Mouse (Mus musculus) forebrain, embryonic 15.5 days (tissue): ENCODE results near the gene Grid1. TPM values are rescaled to one million over a fixed set of nuclear protein-coding genes. Genes with fewer than 3 reads are reported as not detected.

Experiments
- ATAC-seq: fragments of 200-750 bp; cut with Nextera tagmentation; replicated peaks from 2 replicates; pipeline ENCODE4 v1.8.0; 2017; ENCODE audit warnings: mild to moderate bottlenecking, moderate TSS enrichment, moderate library complexity
- H3K27ac ChIP-seq: fragments of 300-500 bp; sonication (generic); replicated peaks from 2 replicates; pipeline ENCODE4 v1.5.1; 2015; ENCODE audit warnings: mild to moderate bottlenecking, inconsistent platforms
- H3K27me3 ChIP-seq: fragments of 300-500 bp; sonication (generic); 2 replicates; pipeline ENCODE4 v1.6.1; 2015; ENCODE audit warnings: inconsistent platforms
- H3K36me3 ChIP-seq: fragments of 300-500 bp; sonication (generic); 2 replicates; pipeline ENCODE4 v1.6.1; 2015; ENCODE audit warnings: mild to moderate bottlenecking, inconsistent platforms
- H3K4me1 ChIP-seq: fragments of 300-500 bp; sonication (generic); 2 replicates; pipeline ENCODE4 v1.6.1; 2015; ENCODE audit warnings: inconsistent platforms
- H3K4me2 ChIP-seq: fragments of 300-500 bp; sonication (generic); replicated peaks from 2 replicates; pipeline ENCODE4 v1.6.1; 2015; ENCODE audit warnings: mild to moderate bottlenecking, inconsistent platforms
- H3K4me3 ChIP-seq: fragments of 300-500 bp; sonication (generic); 2 replicates; pipeline ENCODE4 v1.5.1; 2015; ENCODE audit warnings: mild to moderate bottlenecking, inconsistent platforms
- H3K9ac ChIP-seq: fragments of 300-500 bp; sonication (generic); replicated peaks from 2 replicates; pipeline ENCODE4 v1.6.1; 2015; ENCODE audit warnings: mild to moderate bottlenecking, inconsistent platforms
- H3K9me3 ChIP-seq: fragments of 300-500 bp; sonication (generic); 2 replicates; pipeline ENCODE4 v1.6.1; 2016; ENCODE audit warnings: inconsistent platforms
- WGBS: fragments of 180-500 bp; shearing (Covaris S2); methylation state at CpG from one replicate; pipeline ENCODE4 v1.1.7; 2015; ENCODE audit warnings: mixed read lengths; 5-methylcytosine and 5-hydroxymethylcytosine counted together
- polyA plus RNA-seq: library from polyadenylated mRNA; unstranded; fragments of >200 nt; fragmentation: Nextera tagmentation; extraction: Ambion mirVana; gene quantifications from 2 replicates; pipeline ENCODE4 v1.2.1, GENCODE M21; 2015

Grid1 gene
- polyA plus RNA-seq, 1 experiment from 2014 or later = 4.1 TPM

DNA sequence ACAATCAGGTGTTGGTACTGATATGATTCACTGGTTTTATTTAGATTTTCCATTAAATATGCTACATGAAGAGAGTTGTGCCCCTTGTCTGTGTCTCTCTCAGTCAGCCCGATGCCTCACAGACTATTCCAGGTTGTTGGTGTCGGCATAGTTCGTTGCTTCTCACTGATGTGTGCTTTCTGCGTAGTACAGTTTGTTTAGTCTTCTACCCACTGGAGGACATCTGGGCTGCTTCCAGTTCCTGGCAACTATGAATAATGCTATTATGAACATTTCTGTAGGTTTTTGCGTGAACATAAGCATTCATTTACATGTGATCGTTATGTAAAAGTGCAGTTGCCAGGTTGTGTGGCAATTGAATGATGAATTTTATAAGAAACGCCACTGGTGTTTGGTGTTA lies 633.8 kb downstream of the Grid1 start:
- H3K9me3 ChIP-seq = no peaks in the 10 kb centered on the region
- no peak for ATAC-seq
- H3K4me2 ChIP-seq = no peak overlapping the region
- H3K27ac ChIP-seq = no peak overlapping the region
- H3K9ac ChIP-seq = no peak overlapping the region
- no peaks in the 10 kb centered on the region for H3K36me3 ChIP-seq
- no peak overlapping the region for H3K4me3 ChIP-seq
- WGBS = 64% methylated on average over 7 of the region's 7 CpGs
- H3K4me1 ChIP-seq = no peaks in the 10 kb centered on the region
- no peaks in the 10 kb centered on the region for H3K27me3 ChIP-seq

- Histone ChIP-seq H3K27ac (no peak overlapping the region), H3K4me3 (no peak overlapping the region), H3K4me1 (no peaks in the 10 kb centered on the region), H3K36me3 (no peaks in the 10 kb centered on the region), H3K9me3 (no peaks in the 10 kb centered on the region), H3K27me3 (no peaks in the 10 kb centered on the region), H3K4me2 (no peak overlapping the region), H3K9ac (no peak overlapping the region)
- 65% methylated on average over 6 of the region's 6 CpGs for WGBS
- ATAC-seq = no peak
Measured at GRCm38 (mm10) chr14:35468254-35468653, 648.3 kb downstream of the Grid1 start.

GRCm38 (mm10) chr14:35486017-35486416 lies 666.1 kb downstream of the Grid1 start:
- no peak for ATAC-seq
- Histone ChIP-seq H3K9ac (no peak overlapping the region), H3K27me3 (no peaks in the 10 kb centered on the region), H3K27ac (no peak overlapping the region), H3K4me1 (no peaks in the 10 kb centered on the region), H3K9me3 (no peaks in the 10 kb centered on the region), H3K4me3 (no peak overlapping the region), H3K4me2 (no peak overlapping the region), H3K36me3 (no peaks in the 10 kb centered on the region)
- WGBS = 86% methylated on average over 2 of the region's 2 CpGs

- 53% methylated on average over 5 of the region's 5 CpGs for WGBS
Measured at GRCm38 (mm10) chr14:35502324-35502723, 682.4 kb downstream of the Grid1 start.

GRCm38 (mm10) chr14:35519402-35519801 lies 699.5 kb downstream of the Grid1 start:
- no peaks in the 10 kb centered on the region for H3K9me3 ChIP-seq
- H3K27ac ChIP-seq = no peak overlapping the region
- no peaks in the 10 kb centered on the region for H3K36me3 ChIP-seq
- H3K27me3 ChIP-seq = no peaks in the 10 kb centered on the region
- no peak overlapping the region for H3K4me3 ChIP-seq
- no peak for ATAC-seq
- H3K4me2 ChIP-seq = no peak overlapping the region
- no peak overlapping the region for H3K9ac ChIP-seq
- H3K4me1 ChIP-seq = no peaks in the 10 kb centered on the region

More at GRCm38 (mm10) chr14:35502324-35502723, 682.4 kb downstream of the Grid1 start:
- H3K4me2 ChIP-seq = no peak overlapping the region
- H3K4me1 ChIP-seq = no peaks in the 10 kb centered on the region
- no peak overlapping the region for H3K27ac ChIP-seq
- H3K4me3 ChIP-seq = no peak overlapping the region
- no peaks in the 10 kb centered on the region for H3K27me3 ChIP-seq
- H3K36me3 ChIP-seq = no peaks in the 10 kb centered on the region
- no peaks in the 10 kb centered on the region for H3K9me3 ChIP-seq
- ATAC-seq = no peak
- no peak overlapping the region for H3K9ac ChIP-seq

DNA sequence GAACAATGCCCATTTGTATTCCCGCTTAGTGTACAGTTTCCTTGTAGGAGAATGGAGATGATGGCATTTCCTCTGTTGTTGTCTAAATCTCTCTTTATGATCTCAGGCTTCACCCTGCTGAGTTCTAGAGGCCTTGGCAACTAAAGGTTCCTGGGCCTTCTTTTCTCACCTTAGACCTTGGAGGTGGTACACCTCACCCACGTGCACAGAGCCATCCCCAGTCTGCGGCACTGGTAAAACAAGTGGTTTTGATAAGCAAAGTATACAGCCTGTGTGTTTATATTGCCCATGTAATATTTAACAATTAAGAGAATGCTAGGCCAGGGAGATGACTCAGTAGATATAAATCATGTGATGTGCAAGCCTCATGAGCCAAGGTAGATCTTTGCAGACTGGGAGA lies 718.9 kb downstream of the Grid1 start:
- 81% methylated on average over 3 of the region's 3 CpGs for WGBS
- Histone ChIP-seq H3K36me3 (no peaks in the 10 kb centered on the region), H3K9ac (no peak overlapping the region), H3K27ac (no peak overlapping the region), H3K4me2 (no peak overlapping the region), H3K27me3 (no peaks in the 10 kb centered on the region), H3K9me3 (no peaks in the 10 kb centered on the region), H3K4me3 (no peak overlapping the region), H3K4me1 (no peaks in the 10 kb centered on the region)
- no peak for ATAC-seq

DNA sequence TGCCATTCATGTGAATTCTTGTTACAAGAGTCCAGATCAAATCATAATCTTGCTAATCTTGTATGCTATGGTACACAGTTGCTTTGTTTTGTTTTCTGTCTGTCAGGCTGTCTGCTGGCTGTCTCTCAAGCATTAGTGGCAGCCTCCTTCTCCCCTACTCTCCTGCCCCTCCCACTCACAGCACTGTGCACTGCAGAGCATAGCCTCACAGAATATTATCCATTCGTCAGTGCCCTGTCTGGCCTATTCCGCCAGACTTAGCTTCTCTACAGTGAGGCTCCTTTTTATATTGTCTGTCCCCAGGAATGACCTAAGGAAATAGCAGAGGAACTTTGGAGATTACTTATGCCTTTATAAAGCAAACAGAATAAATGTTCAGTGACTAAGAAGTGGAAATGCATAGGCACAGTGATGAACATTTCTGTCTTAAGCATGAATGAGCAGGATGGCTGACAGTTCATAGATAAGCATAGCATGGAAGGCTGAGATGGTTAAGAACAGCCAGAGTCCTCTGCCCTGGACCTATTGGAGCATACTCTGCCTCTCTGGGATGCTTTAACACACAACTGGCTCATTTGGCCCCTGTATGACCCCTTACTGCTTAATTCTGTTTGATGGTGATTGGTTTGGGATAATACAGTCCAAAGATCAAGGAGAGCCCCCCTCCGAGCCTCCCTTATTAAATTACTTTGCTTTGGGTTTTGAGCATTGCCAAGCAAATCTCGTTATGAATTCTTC lies 721.5 kb downstream of the Grid1 start:
- Histone ChIP-seq H3K4me3 (no peak overlapping the region), H3K9ac (no peak overlapping the region), H3K9me3 (no peaks in the 10 kb centered on the region), H3K27ac (no peak overlapping the region), H3K4me2 (no peak overlapping the region), H3K36me3 (no peaks in the 10 kb centered on the region), H3K4me1 (no peaks in the 10 kb centered on the region), H3K27me3 (no peaks in the 10 kb centered on the region)
- WGBS = 22% methylated on average over 4 of the region's 4 CpGs
- ATAC-seq = no peak

DNA sequence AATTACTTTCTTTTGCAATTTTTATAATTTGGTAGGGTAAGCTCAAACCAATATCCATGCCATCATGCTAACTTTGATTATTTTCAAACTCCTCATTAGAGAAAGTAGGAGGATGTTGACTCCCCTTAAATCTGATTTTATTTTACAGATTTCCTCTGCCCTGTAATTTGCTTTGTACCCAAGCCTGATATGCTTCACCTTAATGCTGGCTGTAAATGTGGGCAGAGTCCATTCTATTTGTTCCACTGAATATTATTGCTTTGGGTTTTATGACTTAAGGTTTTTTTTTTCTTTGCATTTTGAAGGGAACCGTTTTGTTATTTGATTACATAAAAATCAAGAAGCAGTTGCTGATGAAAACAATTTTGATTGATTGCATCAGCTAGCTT lies 722.1 kb downstream of the Grid1 start:
- no peaks in the 10 kb centered on the region for H3K36me3 ChIP-seq
- no peak overlapping the region for H3K27ac ChIP-seq
- H3K9me3 ChIP-seq = no peaks in the 10 kb centered on the region
- 58% methylated on average over 1 of the region's 1 CpGs for WGBS
- no peaks in the 10 kb centered on the region for H3K4me1 ChIP-seq
- H3K4me3 ChIP-seq = no peak overlapping the region
- no peak for ATAC-seq
- no peak overlapping the region for H3K9ac ChIP-seq
- no peak overlapping the region for H3K4me2 ChIP-seq
- H3K27me3 ChIP-seq = no peaks in the 10 kb centered on the region

- ATAC-seq = no peak
- Histone ChIP-seq H3K4me3 (no peak overlapping the region), H3K4me1 (no peaks in the 10 kb centered on the region), H3K27ac (no peak overlapping the region), H3K36me3 (no peaks in the 10 kb centered on the region), H3K27me3 (no peaks in the 10 kb centered on the region), H3K4me2 (no peak overlapping the region), H3K9ac (no peak overlapping the region), H3K9me3 (no peaks in the 10 kb centered on the region)
- 75% methylated on average over 3 of the region's 3 CpGs for WGBS
Measured at GRCm38 (mm10) chr14:35554288-35554687, 734.4 kb downstream of the Grid1 start.

DNA sequence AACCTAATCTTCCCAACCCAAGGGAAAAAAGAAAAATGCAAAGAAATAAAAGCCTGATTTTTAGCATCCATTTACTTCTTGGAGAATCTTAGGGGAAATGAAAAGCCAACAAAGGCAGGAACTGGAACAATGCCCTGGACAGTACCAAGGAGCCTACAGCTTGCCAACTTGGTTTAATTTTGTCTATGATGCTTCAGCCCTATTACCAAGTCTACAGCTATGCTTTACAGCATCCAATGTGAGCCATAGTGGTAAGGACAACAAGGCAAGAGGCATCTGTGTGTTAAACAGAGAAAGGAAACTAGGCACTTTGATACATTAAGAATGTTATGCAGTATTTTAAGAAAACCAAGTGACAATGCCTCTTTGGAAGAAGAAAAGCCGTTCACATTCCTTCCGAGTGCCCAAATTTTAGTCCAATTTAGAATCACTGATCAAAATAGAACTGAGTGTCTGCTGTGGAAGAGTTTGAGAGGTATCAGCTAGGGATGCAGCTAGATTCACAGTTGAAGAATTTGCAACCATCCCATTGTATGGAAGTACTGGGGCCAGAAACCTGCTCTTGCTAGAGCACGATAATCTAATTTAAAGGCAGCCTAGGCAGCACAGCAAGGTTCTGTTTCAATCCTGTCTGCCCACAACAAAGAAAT lies 741.5 kb downstream of the Grid1 start:
- H3K4me1 ChIP-seq = no peaks in the 10 kb centered on the region
- no peaks in the 10 kb centered on the region for H3K27me3 ChIP-seq
- no peak for ATAC-seq
- H3K4me3 ChIP-seq = no peak overlapping the region
- no peak overlapping the region for H3K27ac ChIP-seq
- 97% methylated on average over 3 of the region's 3 CpGs for WGBS
- no peaks in the 10 kb centered on the region for H3K9me3 ChIP-seq
- no peaks in the 10 kb centered on the region for H3K36me3 ChIP-seq
- no peak overlapping the region for H3K9ac ChIP-seq
- H3K4me2 ChIP-seq = no peak overlapping the region

DNA sequence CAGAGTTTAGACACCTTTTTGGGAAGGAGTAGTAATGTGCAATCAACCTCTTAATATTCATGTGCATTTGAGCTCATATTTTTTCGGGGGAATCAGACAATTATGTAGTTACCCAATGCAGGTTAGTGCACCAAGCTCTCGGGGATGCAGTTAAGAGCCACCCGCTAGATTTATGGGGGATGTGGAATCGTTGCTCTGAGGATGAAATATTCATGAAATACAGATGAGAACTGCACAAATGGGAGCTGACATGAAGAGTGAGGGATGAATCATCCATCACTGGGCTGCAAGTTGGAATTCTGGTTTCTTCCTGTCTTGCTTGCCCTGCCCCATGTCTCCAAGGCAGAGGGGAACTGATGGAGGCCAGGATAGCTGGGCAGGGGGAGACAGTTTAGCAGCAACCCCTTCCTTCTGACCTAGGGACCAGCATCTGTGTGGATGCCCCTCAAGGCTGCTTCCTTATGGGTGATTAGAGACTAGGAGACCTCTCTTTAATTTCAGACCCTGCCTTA lies 753.1 kb downstream of the Grid1 start:
- no peaks in the 10 kb centered on the region for H3K27me3 ChIP-seq

DNA sequence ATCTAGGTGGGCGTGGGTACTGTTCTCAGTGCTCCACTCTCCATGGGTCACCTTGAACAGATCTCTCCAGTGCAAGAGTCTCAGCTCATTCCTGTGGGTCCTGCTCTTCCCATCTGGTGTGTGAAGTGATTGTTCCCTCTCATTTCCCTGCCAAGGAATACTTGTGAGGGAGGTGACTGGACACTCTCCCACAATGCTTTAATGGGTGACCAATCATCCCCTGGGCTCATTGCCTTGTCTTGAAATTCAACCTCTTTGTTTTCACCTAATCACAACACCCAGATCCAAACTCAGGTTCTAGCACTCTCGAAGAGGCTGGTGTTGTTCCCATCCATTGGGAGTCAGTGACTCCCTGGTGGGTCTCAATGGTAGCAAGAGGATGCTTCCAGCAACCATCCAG lies 754.6 kb downstream of the Grid1 start:
- WGBS = 80% methylated on average over 2 of the region's 2 CpGs

More for the DNA sequence above, 753.1 kb downstream of the Grid1 start:
- no peak for ATAC-seq
- H3K9me3 ChIP-seq = no peaks in the 10 kb centered on the region
- H3K4me2 ChIP-seq = no peak overlapping the region
- no peak overlapping the region for H3K9ac ChIP-seq
- H3K36me3 ChIP-seq = no peaks in the 10 kb centered on the region
- WGBS = 89% methylated on average over 4 of the region's 4 CpGs
- H3K27ac ChIP-seq = no peak overlapping the region
- H3K4me1 ChIP-seq = no peaks in the 10 kb centered on the region
- no peak overlapping the region for H3K4me3 ChIP-seq

More for the DNA sequence above, 754.6 kb downstream of the Grid1 start:
- ATAC-seq = no peak
- Histone ChIP-seq H3K9ac (no peak overlapping the region), H3K4me1 (no peaks in the 10 kb centered on the region), H3K4me3 (no peak overlapping the region), H3K36me3 (no peaks in the 10 kb centered on the region), H3K9me3 (no peaks in the 10 kb centered on the region), H3K27me3 (no peaks in the 10 kb centered on the region), H3K27ac (no peak overlapping the region), H3K4me2 (no peak overlapping the region)
